Mouse (Mus musculus) liver, adult 2 months (tissue): Measurements from ENCODE around the gene Prpf8.
A peak's percentile ranks its signal among the peaks of the same experiment; 100 is the strongest.

Experiments used
- CTCF ChIP-seq: fragments of 200-500 bp; IDR thresholded peaks from 2 replicates; pipeline ENCODE4 v1.5.1; 2011; ENCODE audit warnings: low read depth, low read length, control low read depth
- POLR2A ChIP-seq: fragments of 200-500 bp; IDR thresholded peaks from 2 replicates; pipeline ENCODE4 v1.6.1; 2011; ENCODE audit warnings: low read length, control low read depth; ENCODE audit not compliant: insufficient read depth; ENCODE audit errors: extremely low read depth

DNA sequence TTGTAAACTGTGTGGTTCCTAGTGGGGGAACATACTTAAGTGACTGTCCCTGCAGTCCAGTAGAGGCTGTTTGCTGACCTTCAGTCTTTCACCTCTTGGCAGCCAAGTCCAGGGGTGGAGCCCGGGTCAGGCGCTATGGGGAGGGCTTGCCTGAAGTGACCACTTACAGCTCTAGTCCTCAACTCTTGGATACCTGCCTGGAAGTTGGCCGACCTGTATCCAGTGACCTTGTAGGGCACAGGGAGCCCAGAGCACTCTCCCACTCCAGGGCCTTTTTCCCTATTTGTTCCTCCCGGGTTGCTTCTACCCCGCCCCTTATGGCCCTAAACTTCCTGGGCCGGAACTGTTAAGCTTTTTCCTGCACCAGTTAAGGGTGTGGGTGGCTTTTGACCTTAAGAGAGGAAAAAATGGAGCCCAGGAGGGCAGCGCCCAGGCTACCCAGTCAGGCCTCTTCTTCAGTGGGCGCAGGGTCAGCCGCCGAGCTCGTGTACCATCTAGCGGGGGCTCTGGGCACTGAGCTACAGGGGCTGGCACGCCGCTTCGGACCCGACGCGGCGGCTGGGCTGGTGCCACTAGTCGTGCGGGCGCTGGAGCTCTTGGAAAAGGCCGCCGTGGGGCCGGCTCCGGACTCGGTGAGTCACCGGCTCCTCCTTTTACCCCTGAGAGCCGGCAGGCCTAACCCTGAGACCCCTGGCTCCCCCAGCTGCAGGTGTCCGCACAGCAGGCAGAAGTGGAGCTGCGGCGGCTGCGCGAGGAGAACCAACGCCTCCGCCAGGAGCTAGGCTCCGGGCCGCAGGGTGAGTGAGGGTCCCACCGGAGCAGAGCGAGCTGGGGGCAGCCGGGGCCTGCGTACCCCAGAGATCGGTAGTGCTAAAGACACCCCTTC is 23.4 kb downstream of the Prpf8 start, which contains the start of gene Rilp:
- TF ChIP-seq CTCF = no peak
- 0 out of 2 replicates have a peak, but pooled peaks have one; percentile 44 for TF ChIP-seq POLR2A
